Mouse (Mus musculus): ENCODE measurements at regions not wholly inside any gene's neighbourhood (a gene's known extent, or its start where the extent isn't known, plus 50 kb on each side); places are given as distances from the start of the nearest gene placed in this dataset.

DNA sequence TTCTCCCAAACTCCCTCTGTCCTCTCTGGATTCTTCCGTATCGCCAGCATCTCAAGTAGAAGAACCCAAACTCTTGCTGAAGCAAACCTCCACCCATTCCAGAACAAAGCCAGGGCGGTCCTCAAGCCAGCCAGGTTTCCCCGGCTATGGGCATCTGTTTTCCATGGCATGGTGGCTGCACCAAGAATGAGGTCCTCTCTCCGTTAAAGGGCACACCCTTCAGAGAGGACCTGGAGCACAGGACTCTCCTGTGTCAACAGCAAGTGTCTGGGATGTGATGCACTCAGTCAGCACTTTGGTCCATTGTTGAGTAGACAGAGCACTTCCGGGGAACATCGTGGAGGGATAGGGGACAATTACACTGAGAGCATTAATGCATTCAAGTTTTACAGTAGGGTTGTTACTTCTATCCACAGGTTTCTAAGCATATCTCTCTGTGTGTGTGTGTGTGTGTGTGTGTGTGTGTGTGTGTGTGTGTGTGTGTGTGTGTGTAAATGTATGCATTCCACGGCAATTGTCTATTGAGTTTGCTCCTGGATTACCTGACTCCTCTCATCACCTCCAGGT is 56.6 kb upstream of the Cpsf6 start:
- no peak for TF ChIP-seq CTCF (IDR thresholded peaks at IDR 0.05; ENCODE audit: borderline replicate concordance, insufficient read depth, low read length)
- no peak for TF ChIP-seq POLR2A (IDR thresholded peaks at IDR 0.05; ENCODE audit: low read depth, low read length)
